Mouse (Mus musculus) midbrain, embryonic 13.5 days (tissue): ENCODE results near the gene Kdm8. TPM values are rescaled to one million over a fixed set of nuclear protein-coding genes. Genes with fewer than 3 reads are reported as not detected.

Experiments
- ATAC-seq: fragments of 200-750 bp; cut with Nextera tagmentation; 2 replicates; pipeline ENCODE4 v1.8.0; 2017; ENCODE audit warnings: mild to moderate bottlenecking, moderate TSS enrichment, moderate library complexity
- H3K27ac ChIP-seq: fragments of 300-500 bp; sonication (generic); 2 replicates; pipeline ENCODE4 v1.5.1; 2015; ENCODE audit warnings: inconsistent platforms, mild to moderate bottlenecking, moderate library complexity
- H3K27me3 ChIP-seq: fragments of 300-500 bp; sonication (generic); 2 replicates; pipeline ENCODE4 v1.6.1; 2015; ENCODE audit warnings: mild to moderate bottlenecking, inconsistent platforms
- H3K36me3 ChIP-seq: fragments of 300-500 bp; sonication (generic); 2 replicates; pipeline ENCODE4 v1.6.1; 2015; ENCODE audit warnings: mild to moderate bottlenecking, inconsistent platforms
- H3K4me1 ChIP-seq: fragments of 300-500 bp; sonication (generic); replicated peaks from 2 replicates; pipeline ENCODE4 v1.6.1; 2015; ENCODE audit warnings: inconsistent platforms
- H3K4me2 ChIP-seq: fragments of 300-500 bp; sonication (generic); replicated peaks from 2 replicates; pipeline ENCODE4 v1.6.1; 2015; ENCODE audit warnings: moderate library complexity, mild to moderate bottlenecking, inconsistent platforms
- H3K4me3 ChIP-seq: fragments of 300-500 bp; sonication (generic); replicated peaks from 2 replicates; pipeline ENCODE4 v1.5.1; 2015; ENCODE audit warnings: mild to moderate bottlenecking, inconsistent platforms
- H3K9ac ChIP-seq: fragments of 300-500 bp; sonication (generic); replicated peaks from 2 replicates; pipeline ENCODE4 v1.6.1; 2015; ENCODE audit warnings: mild to moderate bottlenecking, inconsistent platforms
- H3K9me3 ChIP-seq: fragments of 300-500 bp; sonication (generic); 2 replicates; pipeline ENCODE4 v1.6.1; 2016; ENCODE audit warnings: mild to moderate bottlenecking, inconsistent platforms
- WGBS: fragments of 180-500 bp; shearing (Covaris S2); methylation state at CpG from one replicate; pipeline ENCODE4 v1.1.7; 2015; 5-methylcytosine and 5-hydroxymethylcytosine counted together
- polyA plus RNA-seq: library from polyadenylated mRNA; unstranded; fragments of >200 nt; fragmentation: Nextera tagmentation; extraction: Ambion mirVana; gene quantifications from 2 replicates; pipeline ENCODE4 v1.2.1, GENCODE M21; 2015

Gene Kdm8
- polyA plus RNA-seq, 1 experiment from 2014 or later = 6.2 TPM

DNA sequence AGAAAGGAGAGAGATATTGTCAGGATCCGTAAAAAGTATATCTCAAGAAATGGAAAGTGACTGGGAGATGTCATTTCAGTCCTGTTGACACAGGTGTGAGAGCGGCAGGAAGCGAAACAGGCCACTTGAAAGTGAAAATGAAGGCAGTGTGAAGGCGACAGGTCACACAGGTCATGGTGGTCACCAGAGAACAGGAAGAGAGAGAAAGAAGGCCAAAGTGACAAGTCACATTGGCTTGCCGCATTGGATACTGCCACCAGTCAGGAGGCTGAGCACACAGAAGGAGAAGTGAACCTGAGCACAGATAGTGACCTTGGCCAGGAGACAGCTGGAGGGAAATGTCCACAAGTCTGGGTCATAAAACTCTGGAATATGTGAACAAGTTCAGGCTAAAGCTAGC lies 67.0 kb downstream of the Kdm8 start:
- no peaks in the 10 kb centered on the region for H3K27me3 ChIP-seq
- no peaks in the 10 kb centered on the region for H3K36me3 ChIP-seq
- H3K4me3 ChIP-seq = no peak overlapping the region
- H3K4me1 ChIP-seq = no peaks in the 10 kb centered on the region
- no peak overlapping the region for H3K4me2 ChIP-seq
- 92% methylated on average over 5 of the region's 5 CpGs for WGBS
- no peaks in the 10 kb centered on the region for H3K9me3 ChIP-seq
- no peak overlapping the region for H3K9ac ChIP-seq
- ATAC-seq = no peak
- no peak overlapping the region for H3K27ac ChIP-seq

DNA sequence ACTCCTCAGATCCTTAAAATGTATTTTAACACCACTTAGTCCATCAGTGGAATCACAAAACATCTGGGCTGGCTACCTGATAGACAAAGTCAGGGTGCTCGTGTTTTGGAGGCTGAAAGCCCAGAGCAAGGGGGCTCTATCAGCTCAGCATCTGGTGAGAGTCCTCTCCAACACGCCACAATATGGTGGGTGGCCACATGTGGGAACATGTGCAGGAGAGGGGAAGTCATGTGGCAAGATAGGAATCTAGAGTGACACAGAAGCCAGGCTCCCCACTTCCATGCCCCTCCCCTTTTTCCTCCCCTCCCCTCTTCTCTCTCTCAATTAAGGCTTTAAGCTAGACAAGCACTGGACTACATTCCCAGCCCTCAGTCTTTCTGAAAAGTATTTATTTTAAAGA lies 67.4 kb downstream of the Kdm8 start:
- Histone ChIP-seq H3K36me3 (no peaks in the 10 kb centered on the region), H3K4me1 (no peaks in the 10 kb centered on the region), H3K4me2 (no peak overlapping the region), H3K27ac (no peak overlapping the region), H3K9me3 (no peaks in the 10 kb centered on the region), H3K9ac (no peak overlapping the region), H3K27me3 (no peaks in the 10 kb centered on the region), H3K4me3 (no peak overlapping the region)
- WGBS = 65% methylated on average over 2 of the region's 2 CpGs
- ATAC-seq = no peak

Other genes starting within 250 kb of the Kdm8 start
- gene Nsmce1, start 46.9 kb downstream of the Kdm8 start, polyA plus RNA-seq = 110 and 116 TPM in 2 replicates
- gene Il4ra, start 107.4 kb downstream of the Kdm8 start, polyA plus RNA-seq = 3.0 and 3.9 TPM in 2 replicates
- gene Il21r, start 158.8 kb downstream of the Kdm8 start, polyA plus RNA-seq = 0.31 and 0.48 TPM in 2 replicates